Mouse (Mus musculus) skeletal muscle tissue, adult 2 months (tissue): ENCODE results near the gene Ilkap.

Experiments
- DNase-seq: peaks from one replicate; pipeline ENCODE4 v3.0.0-alpha.2; 2012; ENCODE audit warnings: low read depth, low spot score

The Ilkap gene

GRCm38 (mm10) chr1:91362113-91362512, 36.5 kb downstream of the Ilkap start:
- DNase-seq, result no peak

GRCm38 (mm10) chr1:91356105-91356504, 42.5 kb downstream of the Ilkap start:
- peak; percentile 52 for DNase-seq

GRCm38 (mm10) chr1:91352277-91352676, 46.3 kb downstream of the Ilkap start:
- no peak for DNase-seq

GRCm38 (mm10) chr1:91351249-91351648, 47.4 kb downstream of the Ilkap start:
- no peak for DNase-seq

- peak; percentile 68 for DNase-seq
Observed at GRCm38 (mm10) chr1:91350841-91351240, 47.8 kb downstream of the Ilkap start, which contains the start of gene Klhl30. Gene Klhl30, plus strand, starts transcription at chr1:91351016.

- DNase-seq, result peak; percentile 63
Observed at GRCm38 (mm10) chr1:91346892-91347291, 51.7 kb downstream of the Ilkap start.

- DNase-seq, result no peak
Observed at GRCm38 (mm10) chr1:91344921-91345685, 53.5 kb downstream of the Ilkap start.

- no peak for DNase-seq
Observed at GRCm38 (mm10) chr1:91344001-91344400, 54.6 kb downstream of the Ilkap start.

GRCm38 (mm10) chr1:91337355-91337754, 61.3 kb downstream of the Ilkap start:
- no peak for DNase-seq

GRCm38 (mm10) chr1:91333582-91333981, 65.0 kb downstream of the Ilkap start:
- no peak for DNase-seq

- no peak for DNase-seq
Observed at GRCm38 (mm10) chr1:91332102-91332501, 66.5 kb downstream of the Ilkap start.

GRCm38 (mm10) chr1:91325488-91326042, 73.0 kb downstream of the Ilkap start:
- DNase-seq, result no peak

- DNase-seq, result no peak
Observed at GRCm38 (mm10) chr1:91324646-91325045, 74.0 kb downstream of the Ilkap start.
